Mouse (Mus musculus) layer of hippocampus, postnatal 36 days (tissue): ENCODE data around the gene Nsun6. TPM values are rescaled to one million over a fixed set of nuclear protein-coding genes. Genes with fewer than 3 reads are reported as not detected.
A peak's percentile ranks its signal among the peaks of the same experiment; 100 is the strongest.

Experiments
- DNase-seq, 2 experiments: peaks; one replicate each; pipeline ENCODE4 v3.0.0; 2022
- total RNA-seq, 2 experiments: library from RNA; stranded (reverse); gene quantifications; 2 replicates each; pipeline ENCODE4 v1.2.3; 2021

Gene Nsun6
- 1 to 10 TPM; 8.1 to 9.2 TPM for total RNA-seq

DNA sequence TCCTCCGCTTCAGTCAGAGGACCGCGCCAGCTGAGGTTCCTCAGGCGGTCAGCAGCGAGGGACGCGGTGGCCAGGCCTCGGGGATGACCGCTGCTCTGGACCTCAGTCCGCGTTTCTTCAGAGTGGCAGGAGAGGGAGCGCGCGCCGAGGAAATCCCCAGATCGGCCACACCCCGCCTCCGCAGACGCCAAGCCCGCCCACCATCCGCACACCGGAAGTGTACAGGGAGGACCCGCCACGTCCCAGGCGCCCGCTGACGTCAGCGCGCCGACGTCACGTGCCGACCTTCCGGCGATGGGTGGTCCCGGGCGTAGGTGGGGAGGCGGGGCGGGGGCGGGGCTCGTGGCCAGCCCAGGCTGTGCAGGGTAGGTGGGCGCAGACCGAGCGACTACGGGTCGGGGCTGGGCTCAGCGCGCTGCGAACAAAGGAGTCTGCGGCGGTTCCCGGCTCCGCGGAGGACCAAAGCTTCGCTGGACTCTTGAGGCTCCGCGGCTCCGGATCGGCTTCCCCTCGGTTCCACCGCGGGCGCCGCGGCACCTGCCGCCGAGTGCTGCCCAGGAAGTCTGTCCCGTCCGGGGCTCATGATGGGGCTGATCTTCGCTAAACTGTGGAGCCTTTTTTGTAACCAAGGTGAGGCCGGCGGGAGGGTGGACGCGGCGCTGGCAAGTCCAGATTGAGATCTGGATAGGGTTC is at the start of gene Nsun6:
Gene Nsun6 (minus strand): TSS at position 125 of the 693 bp plus-strand sequence.
- DNase-seq: peak; percentile 93 to 95

DNA sequence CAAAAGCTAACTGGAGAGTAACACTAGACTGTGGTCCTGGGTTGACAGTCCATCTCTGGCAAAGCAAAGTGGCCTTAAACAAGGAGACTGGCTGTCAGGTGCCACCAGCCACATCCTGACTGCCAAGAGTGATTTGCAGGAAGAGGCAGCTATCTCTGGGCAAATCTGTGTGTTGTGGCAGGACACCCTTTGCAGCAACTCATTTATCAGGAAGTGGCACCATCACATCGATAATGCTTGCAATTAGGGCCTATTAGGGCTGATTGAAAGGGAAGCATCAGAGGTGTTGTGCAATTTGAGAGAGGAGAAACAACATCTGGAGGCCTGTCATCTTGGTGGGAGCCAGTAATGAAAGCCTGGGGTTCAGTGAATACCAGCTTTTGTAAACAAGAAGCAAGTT is 49.5 kb upstream of the Nsun6 start:
- DNase-seq: no peak

DNA sequence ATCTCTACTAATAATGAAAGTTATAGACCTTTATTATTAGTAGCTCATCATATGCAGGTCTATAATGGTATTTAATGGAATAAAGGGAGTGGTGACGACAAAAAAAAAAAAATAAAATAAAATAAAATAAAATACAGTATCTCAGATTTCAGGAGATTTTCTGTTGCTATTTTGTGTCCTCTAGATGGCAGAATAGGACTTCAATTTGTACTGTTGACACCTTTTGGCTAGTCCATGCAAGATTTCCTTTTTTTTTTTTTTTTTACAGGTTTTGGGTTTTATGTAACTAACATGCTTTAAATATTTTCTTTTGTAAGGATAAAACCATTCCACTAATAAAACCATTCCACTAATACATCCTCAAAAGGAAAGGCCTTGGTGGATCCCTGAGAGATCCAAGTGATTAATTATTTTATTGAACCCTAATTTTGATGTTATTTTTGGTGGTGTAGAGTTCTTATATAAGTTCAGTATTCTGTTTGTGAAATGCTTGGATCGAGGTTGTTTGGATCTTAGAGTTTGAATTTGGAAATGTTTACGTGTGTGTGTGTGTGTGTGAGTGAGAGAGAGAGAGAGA is 41.7 kb upstream of the Nsun6 start:
- DNase-seq: no peak

DNA sequence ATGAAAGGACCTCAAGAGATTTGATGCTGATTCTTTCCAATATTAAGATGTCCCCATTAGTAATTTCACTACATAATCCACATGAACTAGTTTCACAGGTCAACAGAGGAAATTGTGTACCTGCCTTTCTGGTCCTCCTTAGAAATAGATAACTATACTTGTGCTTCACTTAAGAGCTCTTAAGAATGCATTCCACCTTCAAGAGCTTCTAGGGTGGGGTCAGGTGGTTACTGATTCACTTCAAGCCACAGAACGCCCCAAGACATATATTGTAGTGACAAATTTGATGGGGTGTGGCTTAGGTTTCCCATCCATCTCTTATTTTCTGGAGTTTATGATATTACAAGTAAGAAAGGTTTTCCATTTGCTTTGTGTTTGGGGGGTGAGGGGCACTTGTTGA is 32.4 kb upstream of the Nsun6 start:
- DNase-seq: no peak

DNA sequence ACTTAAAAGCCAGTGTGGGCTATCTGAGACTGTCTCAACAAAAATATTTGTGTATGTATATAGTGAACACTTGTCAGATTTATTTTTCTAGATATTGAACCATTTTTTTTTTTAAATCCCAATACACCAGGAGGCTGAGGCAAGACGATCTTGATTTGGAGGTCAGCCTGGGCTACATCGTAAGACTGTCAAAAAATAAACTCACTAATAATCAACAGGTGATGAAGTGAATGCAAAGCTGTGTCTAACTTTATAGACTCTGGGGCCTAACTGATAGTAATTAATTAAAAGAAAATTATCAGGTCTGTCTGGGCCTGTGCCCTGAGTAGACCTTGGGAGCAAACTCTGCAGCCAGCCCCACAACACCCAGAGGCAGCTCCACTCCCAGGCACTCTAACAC is 28.8 kb upstream of the Nsun6 start:
- no peak for DNase-seq

DNA sequence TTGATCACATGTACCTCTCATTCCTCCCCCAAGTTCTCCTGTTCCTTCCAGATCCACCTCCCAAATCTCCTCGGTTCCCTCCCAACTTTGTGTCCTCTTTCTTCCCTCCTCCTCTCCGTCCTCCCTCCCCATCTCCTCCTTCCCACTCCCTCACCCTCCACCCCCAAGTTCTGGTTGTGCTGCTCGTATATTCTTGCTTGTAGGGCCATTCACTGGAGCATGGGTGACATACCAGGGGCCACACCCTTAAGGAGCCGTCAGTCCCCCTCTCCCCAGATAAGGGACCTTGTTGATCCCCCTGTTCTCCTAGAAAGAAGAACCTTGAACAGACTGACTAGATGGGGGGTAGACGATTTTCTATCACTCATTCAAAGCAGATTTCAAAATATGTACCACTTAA is 12.2 kb upstream of the Nsun6 start:
- DNase-seq: no peak

DNA sequence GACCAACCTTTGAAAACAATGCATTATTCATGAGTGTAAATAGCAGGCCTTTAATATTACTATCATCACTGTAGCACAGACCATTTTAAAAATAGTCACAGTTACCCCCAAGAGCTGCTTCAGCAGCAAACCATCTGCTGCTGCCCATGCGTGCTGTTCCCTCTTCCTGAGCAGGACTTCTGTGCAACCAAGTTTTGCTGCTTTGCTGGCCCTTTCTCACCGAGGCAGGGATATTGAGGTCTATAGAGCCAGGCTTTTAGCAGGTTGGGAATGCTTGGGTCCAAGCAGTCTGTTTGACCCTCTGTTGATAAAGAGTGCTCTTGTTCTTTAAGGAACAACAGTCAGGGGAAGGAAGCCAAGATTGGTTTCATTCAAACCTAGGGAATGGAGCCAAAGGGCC is 10.6 kb upstream of the Nsun6 start:
- peak; percentile 15 to 21 for DNase-seq

DNA sequence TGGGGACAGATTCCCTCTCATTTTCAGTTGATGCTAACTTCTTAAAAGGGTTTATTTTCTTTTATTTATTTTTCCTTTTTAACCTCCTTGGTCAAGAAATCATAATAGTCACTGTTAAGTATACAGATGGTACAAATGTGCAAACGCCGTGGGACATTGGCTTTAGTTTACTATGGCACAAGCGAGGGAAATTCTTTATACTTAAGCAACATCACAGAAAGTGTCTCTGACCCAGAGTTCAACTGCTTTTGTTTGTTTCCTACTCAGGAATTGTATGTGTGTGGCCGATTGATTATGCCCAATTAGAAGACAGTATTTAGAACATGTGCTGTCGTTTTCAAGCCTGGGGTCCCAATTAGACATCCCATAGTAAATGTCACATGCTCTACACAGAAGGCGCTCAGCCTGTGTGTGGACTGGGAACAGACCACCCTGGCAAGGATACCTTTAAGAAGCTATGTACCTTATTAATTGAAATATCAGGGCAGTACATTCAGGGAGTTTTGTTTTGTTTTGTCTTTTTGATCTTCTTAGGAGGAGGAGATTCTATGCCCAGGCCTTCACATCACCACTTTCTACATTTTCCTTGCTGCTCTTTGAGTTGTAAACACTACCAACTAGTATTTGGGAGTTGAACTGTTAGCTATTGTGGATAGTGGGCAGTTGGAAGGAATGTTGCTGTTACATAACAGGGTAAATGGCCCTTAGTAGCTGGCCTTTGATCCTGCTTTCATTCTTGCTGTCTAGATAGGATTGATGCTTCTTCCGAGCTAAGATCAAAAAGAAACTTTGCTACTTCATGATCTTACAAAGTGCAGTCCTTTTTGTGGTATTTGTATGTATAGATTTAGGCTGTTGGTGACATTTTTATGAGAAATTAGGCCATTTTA is 9.8 kb upstream of the Nsun6 start:
- DNase-seq: no peak

DNA sequence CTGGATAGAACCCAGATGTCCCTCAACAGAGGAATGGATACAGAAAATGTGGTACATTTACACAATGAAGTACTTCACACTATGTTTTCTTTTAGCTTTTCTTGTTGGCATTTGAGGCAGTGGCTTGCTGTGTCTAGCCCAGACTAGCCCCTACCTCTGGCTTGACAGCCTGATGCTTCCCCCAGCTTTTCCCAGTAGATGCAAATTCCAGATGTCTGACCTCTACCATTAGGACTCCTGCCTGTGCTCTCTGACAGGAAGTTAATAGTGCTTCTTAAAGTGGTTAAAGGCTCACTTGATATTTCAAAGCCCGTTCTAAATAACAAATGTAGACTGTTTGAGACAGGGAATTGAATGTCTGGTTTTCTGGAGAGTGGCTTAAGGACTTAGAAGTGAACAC is 8.9 kb upstream of the Nsun6 start:
- DNase-seq: no peak

DNA sequence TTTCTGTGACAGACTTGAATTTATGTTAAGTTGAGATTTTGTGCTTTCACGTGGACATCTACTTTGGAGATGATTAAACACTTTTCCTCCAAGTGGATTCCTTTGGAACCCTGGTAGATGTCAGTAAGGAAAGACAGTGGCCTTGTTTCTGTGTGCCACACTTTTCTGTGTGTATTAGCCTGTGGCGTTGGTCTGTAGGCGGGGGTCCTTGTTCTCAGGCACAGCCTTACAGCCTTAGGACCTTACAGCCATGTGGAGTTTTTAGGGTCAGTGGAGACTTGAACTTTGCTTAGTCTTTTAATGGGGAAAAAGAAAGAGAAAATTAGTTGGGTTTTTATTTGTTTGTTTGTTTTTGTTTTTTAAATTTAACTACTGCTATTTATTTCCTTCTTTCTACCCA is 6.0 kb upstream of the Nsun6 start:
- no peak for DNase-seq

DNA sequence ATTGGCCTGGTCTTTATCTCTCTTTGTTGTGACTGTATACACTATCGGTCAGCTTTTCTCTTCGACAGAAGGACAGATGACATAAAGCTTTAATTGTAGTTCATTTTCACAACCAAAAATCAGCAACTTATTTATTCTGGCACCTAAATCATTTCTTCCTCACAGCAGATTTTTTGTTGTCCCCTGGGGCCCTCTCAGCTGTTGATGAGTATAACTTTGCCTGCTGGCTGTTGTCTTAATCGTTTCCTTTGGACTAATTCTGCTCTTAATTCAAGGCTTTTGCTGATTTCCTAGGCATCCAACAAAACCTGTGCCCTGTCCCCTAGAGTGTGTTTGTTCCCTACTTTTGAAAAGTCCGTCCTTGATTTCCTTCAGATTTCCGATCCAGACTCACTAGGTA is 3.4 kb upstream of the Nsun6 start:
- no peak for DNase-seq

DNA sequence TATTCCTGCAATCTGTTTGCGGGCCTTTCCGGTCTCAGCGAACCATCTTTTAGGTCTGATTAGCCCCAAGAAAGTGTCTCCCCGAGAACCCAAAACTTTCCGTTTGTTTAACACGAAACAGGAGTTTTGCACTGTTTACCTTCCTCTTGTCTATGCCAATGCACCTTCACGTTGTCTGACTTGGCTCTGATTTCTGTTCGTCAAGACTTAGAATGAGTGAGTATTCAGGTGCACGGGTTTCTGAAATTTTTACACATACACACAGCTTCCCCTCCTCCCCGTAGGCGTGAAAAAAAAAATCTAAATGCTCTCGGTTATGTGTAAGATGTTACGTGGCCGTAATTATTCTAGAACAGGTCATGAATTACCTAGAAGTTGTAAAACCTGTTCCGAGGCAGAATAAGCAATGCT is 877 bp upstream of the Nsun6 start:
- DNase-seq: no peak

DNA sequence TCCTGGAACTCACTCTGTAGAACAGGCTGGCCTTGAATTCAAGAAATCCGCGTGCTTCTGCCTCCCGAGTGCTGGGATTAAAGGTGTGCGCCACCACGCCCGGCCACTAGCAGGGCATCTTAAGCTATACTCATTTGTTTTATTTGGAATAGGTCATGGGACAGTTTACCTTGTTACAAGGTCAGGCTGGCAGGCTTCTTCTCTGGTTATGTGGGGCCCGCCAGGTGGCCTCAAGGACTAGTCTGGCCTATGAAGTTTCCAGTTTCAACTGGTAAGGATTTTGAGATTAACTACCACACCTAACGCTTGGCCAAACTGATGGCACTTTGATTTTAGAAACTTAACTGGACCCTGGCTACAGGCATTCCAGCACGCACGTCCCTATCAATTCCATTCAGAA is 373 bp downstream of the Nsun6 start:
- DNase-seq: no peak

DNA sequence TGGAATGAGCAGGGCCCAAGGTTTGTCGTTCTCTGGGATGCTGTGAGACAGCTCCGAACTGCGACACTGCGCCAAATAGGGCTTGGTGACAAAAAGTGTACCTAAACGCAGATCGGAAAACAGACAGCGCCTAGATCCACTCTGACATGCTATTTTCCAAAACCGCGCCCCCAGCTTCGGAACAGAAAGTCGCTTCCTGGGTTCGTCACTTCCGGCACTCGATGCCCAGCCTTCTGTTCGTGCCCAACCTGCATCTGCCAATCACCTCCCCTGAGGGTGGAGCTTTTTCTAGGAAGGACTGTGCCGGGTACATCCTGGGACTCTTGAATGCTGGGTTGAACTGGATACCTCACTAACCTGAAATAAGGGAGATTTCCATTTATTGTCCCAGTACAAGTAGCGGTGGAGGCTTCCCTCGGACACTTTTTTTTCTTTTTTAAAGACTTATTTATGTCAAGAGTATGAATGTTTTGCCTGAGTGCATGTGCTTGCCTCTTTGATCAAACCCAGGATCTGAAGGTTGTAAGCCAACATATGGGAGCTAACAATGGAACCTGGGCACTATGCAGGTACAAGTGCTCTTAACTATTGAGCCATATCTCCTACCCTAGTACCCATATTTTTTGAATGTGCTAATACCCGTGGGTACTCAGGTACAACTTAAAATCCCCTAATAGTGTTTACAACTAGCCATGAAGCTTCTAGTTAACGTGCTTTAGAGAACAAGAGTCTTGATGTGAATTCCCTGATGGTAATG is 5.6 kb downstream of the Nsun6 start, which contains the start of gene Arl5b:
Gene Arl5b (plus strand): TSS at position 279 of the 757 bp plus-strand sequence.
- peak; percentile 94 to 95 for DNase-seq

DNA sequence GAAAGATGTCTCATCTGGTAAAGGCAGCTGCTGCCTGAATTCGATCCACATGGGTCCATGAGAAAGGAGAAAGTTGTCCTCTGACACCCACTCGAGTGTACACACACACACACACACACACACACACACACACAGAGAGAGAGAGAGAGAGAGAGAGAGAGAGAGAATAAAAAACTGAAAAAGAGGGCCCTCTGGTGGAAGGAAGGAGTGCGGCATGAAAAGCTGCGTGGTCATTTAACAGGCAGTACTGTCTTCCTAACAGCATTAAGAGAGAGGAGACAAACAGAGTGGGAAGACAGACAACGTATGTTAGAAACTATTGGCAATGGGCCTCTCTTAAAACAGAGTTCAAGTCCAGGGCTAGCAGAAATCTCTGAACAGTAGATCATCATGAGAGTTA is 14.5 kb downstream of the Nsun6 start:
- DNase-seq: no peak

DNA sequence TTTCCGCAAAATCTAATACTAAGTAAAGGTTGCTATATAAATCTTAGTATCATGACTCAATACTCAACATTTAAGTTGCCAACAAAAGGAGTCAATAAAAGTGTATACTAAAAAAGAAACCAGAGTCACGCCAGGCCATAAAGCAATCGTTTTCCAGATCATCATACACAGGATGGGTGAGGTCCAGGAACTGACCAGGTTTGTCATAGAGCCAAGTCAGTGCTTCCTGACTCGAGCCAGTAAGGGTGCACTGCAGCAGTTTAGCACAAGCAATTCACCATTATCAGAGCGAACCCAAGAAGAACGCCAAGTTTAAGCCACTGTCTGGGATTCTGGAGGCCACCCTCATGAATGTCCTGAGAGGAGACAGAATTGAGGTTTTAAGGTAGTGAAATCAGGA is 16.2 kb downstream of the Nsun6 start:
- DNase-seq: no peak

DNA sequence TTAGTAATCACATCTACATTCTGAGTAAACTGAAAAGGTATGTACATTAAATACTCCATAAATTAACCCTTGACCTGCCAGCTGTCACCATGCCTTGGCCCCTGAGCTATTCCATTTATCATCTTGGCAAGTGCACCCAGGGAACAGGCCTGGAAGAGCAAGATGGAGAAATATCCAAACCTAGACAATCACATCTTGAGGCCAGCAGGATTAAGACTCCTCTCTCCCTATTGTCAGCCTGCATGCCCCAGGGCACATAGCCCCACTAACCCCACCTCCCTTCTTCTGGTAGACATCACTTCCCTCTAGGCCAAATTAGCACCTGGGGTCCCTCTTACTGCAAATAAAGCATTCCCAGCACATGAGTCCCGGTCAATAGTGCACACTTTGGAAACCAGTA is 27.1 kb downstream of the Nsun6 start:
- DNase-seq: no peak

DNA sequence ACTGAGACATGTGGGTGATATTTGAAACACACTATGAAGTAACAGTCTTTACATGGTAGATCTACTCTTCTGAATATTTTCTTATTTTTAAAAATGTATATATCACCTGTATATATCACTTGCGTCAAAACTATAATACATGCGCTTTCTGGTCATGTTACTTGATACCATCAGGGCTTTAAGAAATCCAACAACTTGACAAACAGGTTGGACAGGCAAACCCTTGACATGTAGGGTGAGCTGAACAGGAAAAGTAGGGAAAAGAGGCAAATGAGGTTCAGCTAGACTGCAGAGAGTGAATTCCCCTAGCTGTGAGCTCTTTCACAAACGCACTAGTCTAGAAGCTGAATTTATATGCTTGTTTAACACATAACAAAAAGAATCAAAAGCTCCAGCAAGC is 28.1 kb downstream of the Nsun6 start:
- DNase-seq: no peak

DNA sequence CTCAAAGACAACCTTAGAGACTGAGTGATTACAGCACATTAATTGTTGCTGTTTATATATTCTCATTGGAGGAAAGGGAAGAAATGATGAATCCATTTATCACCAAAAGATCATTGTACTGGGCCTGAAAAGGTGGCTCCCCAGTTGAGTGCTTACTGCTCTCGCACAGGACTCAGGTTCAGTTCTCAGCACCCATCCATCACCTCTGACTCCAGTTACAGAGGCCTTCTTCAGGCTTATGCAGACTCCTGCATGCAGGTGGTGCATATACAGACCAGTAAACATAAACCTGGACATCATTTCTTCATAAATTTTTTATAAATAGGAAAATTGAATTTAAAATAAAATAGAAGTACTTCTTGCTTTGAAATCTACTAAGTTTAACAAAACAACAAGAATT is 46.8 kb downstream of the Nsun6 start:
- DNase-seq: no peak

DNA sequence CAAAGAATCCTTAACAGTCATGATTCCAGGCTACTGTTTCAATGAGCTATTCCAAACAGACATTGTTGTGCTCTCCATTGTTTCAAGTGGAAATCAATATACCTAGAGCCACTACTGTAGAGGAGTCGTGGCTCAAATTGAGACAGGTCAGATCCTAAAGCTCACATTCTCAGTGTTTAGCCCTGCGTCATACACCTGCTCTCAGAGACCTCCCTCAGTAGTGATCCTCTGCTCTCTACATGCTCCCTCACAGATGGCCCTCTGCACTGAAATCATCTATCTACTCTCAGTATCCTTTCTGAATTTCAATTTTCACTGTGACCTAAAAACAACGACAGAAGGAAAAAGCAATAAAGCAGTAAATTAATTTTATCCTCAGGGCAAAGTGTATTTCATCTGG is 47.3 kb downstream of the Nsun6 start:
- DNase-seq: no peak

DNA sequence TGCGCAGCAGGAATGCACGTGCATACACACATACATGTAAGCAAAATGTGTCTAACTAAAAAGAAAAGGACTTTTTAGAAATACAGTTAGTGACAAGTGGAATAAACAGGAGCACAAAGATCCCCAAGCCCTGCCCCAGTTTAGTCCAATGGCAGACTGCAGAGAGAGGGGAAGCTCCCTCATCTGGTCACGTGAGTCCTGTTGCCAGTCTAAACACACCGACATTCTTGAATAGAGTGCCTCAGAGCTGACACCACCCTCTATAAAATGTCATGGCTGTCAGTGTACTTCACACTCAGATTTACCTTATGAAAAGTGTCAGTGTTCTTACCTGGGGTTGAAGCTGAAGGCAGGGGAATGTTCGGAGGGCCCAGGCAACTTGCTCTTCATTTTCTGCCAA is 57.0 kb downstream of the Nsun6 start:
- no peak for DNase-seq

DNA sequence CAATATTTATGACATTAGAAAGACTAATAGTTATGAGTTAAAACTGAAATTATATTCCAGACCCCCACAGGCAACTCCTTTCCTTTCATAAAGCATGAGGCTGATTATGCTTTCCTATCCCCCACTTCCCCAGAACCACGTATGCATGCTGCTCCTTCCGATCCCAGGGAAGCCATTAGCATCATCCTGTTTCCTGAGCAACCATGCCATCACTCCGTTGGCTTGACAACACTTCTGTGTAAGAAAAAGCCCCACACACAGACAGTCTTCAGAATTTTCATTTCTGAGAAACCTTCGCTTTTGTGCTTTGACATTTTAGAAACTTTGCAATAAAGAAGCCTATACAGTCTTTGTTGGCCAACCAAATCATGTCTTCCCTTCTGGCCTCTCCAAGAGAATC is 58.8 kb downstream of the Nsun6 start:
- no peak for DNase-seq

DNA sequence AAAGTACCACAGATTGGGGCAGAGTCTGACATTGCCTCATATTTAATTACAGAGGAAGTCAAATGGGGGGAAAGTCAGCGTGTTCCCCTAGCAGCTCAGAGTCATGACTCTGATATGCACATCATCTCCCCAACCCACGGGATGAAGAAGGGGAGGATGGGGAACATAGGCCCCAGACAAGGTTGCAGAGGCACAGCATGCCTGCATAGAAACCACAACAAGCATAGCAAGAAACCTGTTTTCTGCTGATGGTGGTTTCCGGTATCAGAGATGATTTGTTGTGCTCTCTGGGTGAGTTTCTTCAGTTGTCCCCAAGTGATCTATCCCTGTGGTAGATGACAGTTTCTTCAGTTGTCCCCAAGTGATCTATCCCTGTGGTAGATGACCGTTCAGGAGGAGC is 62.3 kb downstream of the Nsun6 start:
- no peak for DNase-seq
